Mouse (Mus musculus) myocyte (in vitro differentiated cells): Measurements from ENCODE around the gene Lrrc36. TPM values are rescaled to one million over a fixed set of nuclear protein-coding genes. Genes with fewer than 3 reads are reported as not detected.

Experiments used
- H3K27me3 ChIP-seq: one replicate; pipeline ENCODE4 v1.6.1; 2011; ENCODE audit not compliant: control insufficient read depth, insufficient read depth, insufficient read length
- H3K36me3 ChIP-seq: one replicate; pipeline ENCODE4 v1.6.1; 2011; ENCODE audit not compliant: control insufficient read depth, insufficient read depth
- H3K4me2 ChIP-seq: one replicate; pipeline ENCODE4 v1.6.1; 2011; ENCODE audit warnings: low read depth, control low read depth
- H3K4me3 ChIP-seq: one replicate; pipeline ENCODE4 v1.5.1; 2011; ENCODE audit warnings: mild to moderate bottlenecking, control low read depth, moderate library complexity
- H3K79me2 ChIP-seq: one replicate; pipeline ENCODE4 v1.6.1; 2011; ENCODE audit not compliant: control insufficient read depth, insufficient read depth
- H3ac ChIP-seq: one replicate; pipeline ENCODE4 v1.6.1; 2011; ENCODE audit not compliant: control insufficient read depth, insufficient read length
- CEBPB ChIP-seq: IDR thresholded peaks from 2 replicates; pipeline ENCODE4 v1.6.1; 2011; ENCODE audit warnings: mild to moderate bottlenecking, moderate library complexity; ENCODE audit not compliant: poor library complexity, insufficient read depth, severe bottlenecking
- E2F4 ChIP-seq: IDR thresholded peaks from one replicate; pipeline ENCODE4 v1.6.1; 2011; ENCODE audit warnings: mild to moderate bottlenecking, control low read depth, moderate library complexity; ENCODE audit not compliant: insufficient read depth
- MAX ChIP-seq: IDR thresholded peaks from one replicate; pipeline ENCODE4 v1.6.1; 2011; ENCODE audit warnings: low read depth, mild to moderate bottlenecking, control low read depth
- MYOD1 ChIP-seq, 3 experiments: IDR thresholded peaks; one replicate each; pipeline ENCODE4 v1.6.1; 2011; ENCODE audit warnings: control low read depth in 2 of 3, low read depth in 2 of 3, mild to moderate bottlenecking in 2 of 3, moderate library complexity in 1 of 3; ENCODE audit not compliant: insufficient read length in 2 of 3, control insufficient read depth in 1 of 3
- MYOG ChIP-seq, 3 experiments: IDR thresholded peaks; one replicate each; pipeline ENCODE4 v1.6.1; 2011; ENCODE audit warnings: control low read depth in 2 of 3, low read depth in 2 of 3, mild to moderate bottlenecking in 2 of 3; ENCODE audit not compliant: insufficient read length in 2 of 3, control insufficient read depth in 1 of 3, insufficient read depth in 1 of 3
- POLR2A ChIP-seq: IDR thresholded peaks from one replicate; pipeline ENCODE4 v1.6.1; 2011; ENCODE audit warnings: low read depth, mild to moderate bottlenecking, control low read depth, moderate library complexity; ENCODE audit not compliant: insufficient read length
- POLR2AphosphoS2 ChIP-seq: IDR thresholded peaks from one replicate; pipeline ENCODE4 v1.6.1; 2011; ENCODE audit warnings: low read depth, control low read depth; ENCODE audit not compliant: insufficient read length
- REST ChIP-seq: IDR thresholded peaks from one replicate; pipeline ENCODE4 v1.6.1; 2011; ENCODE audit warnings: mild to moderate bottlenecking, control low read depth, moderate library complexity; ENCODE audit not compliant: insufficient read depth, insufficient read length
- SRF ChIP-seq: IDR thresholded peaks from one replicate; pipeline ENCODE4 v1.6.1; 2011; ENCODE audit warnings: low read depth; ENCODE audit not compliant: control insufficient read depth, insufficient read length
- TCF12 ChIP-seq: IDR thresholded peaks from one replicate; pipeline ENCODE4 v1.6.1; 2011; ENCODE audit warnings: mild to moderate bottlenecking, control low read depth; ENCODE audit not compliant: poor library complexity, insufficient read depth, severe bottlenecking
- TCF3 ChIP-seq: IDR thresholded peaks from one replicate; pipeline ENCODE4 v1.6.1; 2011; ENCODE audit warnings: low read depth, control low read depth; ENCODE audit not compliant: insufficient read length
- USF1 ChIP-seq: IDR thresholded peaks from one replicate; pipeline ENCODE4 v1.6.1; 2011; ENCODE audit warnings: low read depth, mild to moderate bottlenecking, control low read depth, moderate library complexity
- polyA plus RNA-seq: library from polyadenylated mRNA; unstranded; fragments of >200 nt; fragmentation: generic; extraction: Trizol; gene quantifications from one replicate; pipeline ENCODE4 v1.2.1, GENCODE M21; 2012; ENCODE audit warnings: missing spikeins

The Lrrc36 gene
- not detected for polyA plus RNA-seq

GRCm38 (mm10) chr8:105413391-105413790 lies at the start of gene Lrrc36, which contains the start of gene Kctd19:
Gene Lrrc36, plus strand, starts transcription at chr8:105413571.
Gene Kctd19, minus strand, starts transcription at chr8:105413502.
- no peak within 1 kb of the TSS for H3ac ChIP-seq
- TF ChIP-seq TCF12, result no peak
- H3K36me3 ChIP-seq, result no peaks in the 10 kb centered on the region
- H3K79me2 ChIP-seq, result no peaks in the 10 kb centered on the region
- H3K4me2 ChIP-seq, result no peak within 1 kb of the TSS
- no peak within 1 kb of the TSS for H3K4me3 ChIP-seq
- H3K27me3 ChIP-seq, result peaks cover 19% of the 10 kb centered on the region

- no peaks in the 10 kb centered on the region for H3K27me3 ChIP-seq
Observed at GRCm38 (mm10) chr8:105367107-105367506, 46.3 kb upstream of the Lrrc36 start.

GRCm38 (mm10) chr8:105372473-105372872 lies 40.9 kb upstream of the Lrrc36 start:
- Histone ChIP-seq H3K79me2 (no peaks in the 10 kb centered on the region), H3ac (no peak overlapping the region), H3K27me3 (no peaks in the 10 kb centered on the region), H3K4me3 (no peak overlapping the region), H3K4me2 (peak overlapping the region; percentile 84), H3K36me3 (peaks cover 10% of the 10 kb centered on the region)
- no peak for TF ChIP-seq TCF12
- no peak for TF ChIP-seq SRF
- no peak for TF ChIP-seq MAX
- TF ChIP-seq TCF3, result no peak
- TF ChIP-seq CEBPB, result no peak
- peak in 1 of 3 experiments; percentile 26 for TF ChIP-seq MYOG (IDR thresholded peaks at IDR 0.05; ENCODE audit: control insufficient read depth in 1 of 3, insufficient read depth in 1 of 3, insufficient read length in 2 of 3, low read depth in 2 of 3)
- no peak for TF ChIP-seq USF1
- peak; percentile 24 for TF ChIP-seq POLR2AphosphoS2
- no peak for TF ChIP-seq POLR2A
- TF ChIP-seq REST, result no peak
- TF ChIP-seq MYOD1 (IDR thresholded peaks at IDR 0.05; ENCODE audit: control insufficient read depth in 1 of 3, insufficient read length in 2 of 3, low read depth in 2 of 3), result peak in 1 of 3 experiments; percentile 28
- TF ChIP-seq E2F4, result no peak

More at GRCm38 (mm10) chr8:105367107-105367506, 46.3 kb upstream of the Lrrc36 start:
- no peak overlapping the region for H3ac ChIP-seq
- no peak overlapping the region for H3K4me3 ChIP-seq
- peaks cover 17% of the 10 kb centered on the region for H3K36me3 ChIP-seq
- TF ChIP-seq SRF, result no peak
- no peak for TF ChIP-seq TCF12
- TF ChIP-seq MYOD1 (IDR thresholded peaks at IDR 0.05; ENCODE audit: control insufficient read depth in 1 of 3, insufficient read length in 2 of 3, low read depth in 2 of 3), result no peak
- no peak for TF ChIP-seq TCF3
- TF ChIP-seq MAX, result no peak
- TF ChIP-seq CEBPB, result no peak
- TF ChIP-seq POLR2A, result no peak
- no peak for TF ChIP-seq USF1
- TF ChIP-seq MYOG (IDR thresholded peaks at IDR 0.05; ENCODE audit: control insufficient read depth in 1 of 3, insufficient read depth in 1 of 3, insufficient read length in 2 of 3, low read depth in 2 of 3), result no peak
- TF ChIP-seq POLR2AphosphoS2, result no peak
- no peak for TF ChIP-seq REST
- TF ChIP-seq E2F4, result no peak
- no peaks in the 10 kb centered on the region for H3K79me2 ChIP-seq
- no peak overlapping the region for H3K4me2 ChIP-seq

GRCm38 (mm10) chr8:105373032-105373431 lies 40.3 kb upstream of the Lrrc36 start, which contains the start of gene Plekhg4:
Gene Plekhg4, plus strand, starts transcription at chr8:105373274.
- no peaks in the 10 kb centered on the region for H3K79me2 ChIP-seq
- no peak within 1 kb of the TSS for H3K4me3 ChIP-seq
- TF ChIP-seq E2F4 (no peak), TCF12 (no peak), MYOG (IDR thresholded peaks at IDR 0.05; ENCODE audit: control insufficient read depth in 1 of 3, insufficient read depth in 1 of 3, insufficient read length in 2 of 3, low read depth in 2 of 3) (no peak), POLR2A (no peak), CEBPB (no peak), POLR2AphosphoS2 (no peak)
- no peak within 1 kb of the TSS for H3ac ChIP-seq
- peaks cover 10% of the 10 kb centered on the region for H3K36me3 ChIP-seq
- H3K27me3 ChIP-seq, result no peaks in the 10 kb centered on the region
- peak within 1 kb of the TSS; percentile 84 for H3K4me2 ChIP-seq

GRCm38 (mm10) chr8:105374513-105374966 lies 38.8 kb upstream of the Lrrc36 start:
- no peak overlapping the region for H3K4me3 ChIP-seq
- H3ac ChIP-seq, result no peak overlapping the region
- no peaks in the 10 kb centered on the region for H3K79me2 ChIP-seq
- H3K27me3 ChIP-seq, result no peaks in the 10 kb centered on the region
- no peak for TF ChIP-seq POLR2A
- no peak for TF ChIP-seq SRF
- TF ChIP-seq MAX, result no peak
- no peak for TF ChIP-seq TCF12
- no peak for TF ChIP-seq TCF3
- no peak for TF ChIP-seq POLR2AphosphoS2
- no peak for TF ChIP-seq USF1
- TF ChIP-seq MYOD1 (IDR thresholded peaks at IDR 0.05; ENCODE audit: control insufficient read depth in 1 of 3, insufficient read length in 2 of 3, low read depth in 2 of 3), result no peak
- no peak for TF ChIP-seq MYOG (IDR thresholded peaks at IDR 0.05; ENCODE audit: control insufficient read depth in 1 of 3, insufficient read depth in 1 of 3, insufficient read length in 2 of 3, low read depth in 2 of 3)
- no peak for TF ChIP-seq E2F4
- TF ChIP-seq CEBPB, result no peak
- TF ChIP-seq REST, result no peak
- H3K4me2 ChIP-seq, result no peak overlapping the region
- H3K36me3 ChIP-seq, result peaks cover 10% of the 10 kb centered on the region
